Mouse (Mus musculus): Measurements from ENCODE around the gene Bend6. TPM values are rescaled to one million over a fixed set of nuclear protein-coding genes. Genes with fewer than 3 reads are reported as not detected.

Bend6 gene
- total RNA-seq, 1 experiment, result 0.89 TPM

DNA sequence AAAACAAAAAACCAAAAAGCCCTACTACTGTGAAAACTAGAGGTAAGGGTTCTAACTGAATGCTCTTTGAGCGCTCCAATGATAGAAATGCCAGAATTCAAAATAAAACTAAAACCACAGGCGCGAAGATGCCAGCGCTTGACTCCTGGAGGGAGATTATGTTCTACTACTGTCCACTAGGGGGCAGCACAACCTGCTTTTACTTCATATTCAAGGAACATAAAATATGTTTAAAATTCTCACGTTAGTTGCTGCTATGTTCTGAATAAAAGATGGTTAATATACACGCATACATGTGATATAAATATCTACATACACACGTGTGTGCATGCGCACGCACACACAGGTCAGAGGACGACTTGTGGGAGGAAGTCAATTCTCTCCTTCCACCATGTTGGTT is 14.8 kb downstream of the Bend6 start:
- no peak for TF ChIP-seq MAFK (IDR thresholded peaks at IDR 0.05; ENCODE audit: insufficient read depth, low read depth, low read length)
- no peak for TF ChIP-seq HCFC1 (IDR thresholded peaks at IDR 0.05; ENCODE audit: borderline replicate concordance, insufficient read depth, low read length)
- TF ChIP-seq ZNF384 (IDR thresholded peaks at IDR 0.05; ENCODE audit: low read depth, low read length), result no peak
- no peak for TF ChIP-seq CHD2 (IDR thresholded peaks at IDR 0.05; ENCODE audit: low read depth, low read length)
- TF ChIP-seq ZC3H11A (IDR thresholded peaks at IDR 0.05; ENCODE audit: borderline replicate concordance, low read depth, low read length), result no peak
- DNase-seq (ENCODE audit: low read depth, low spot score), result peak; percentile 34

DNA sequence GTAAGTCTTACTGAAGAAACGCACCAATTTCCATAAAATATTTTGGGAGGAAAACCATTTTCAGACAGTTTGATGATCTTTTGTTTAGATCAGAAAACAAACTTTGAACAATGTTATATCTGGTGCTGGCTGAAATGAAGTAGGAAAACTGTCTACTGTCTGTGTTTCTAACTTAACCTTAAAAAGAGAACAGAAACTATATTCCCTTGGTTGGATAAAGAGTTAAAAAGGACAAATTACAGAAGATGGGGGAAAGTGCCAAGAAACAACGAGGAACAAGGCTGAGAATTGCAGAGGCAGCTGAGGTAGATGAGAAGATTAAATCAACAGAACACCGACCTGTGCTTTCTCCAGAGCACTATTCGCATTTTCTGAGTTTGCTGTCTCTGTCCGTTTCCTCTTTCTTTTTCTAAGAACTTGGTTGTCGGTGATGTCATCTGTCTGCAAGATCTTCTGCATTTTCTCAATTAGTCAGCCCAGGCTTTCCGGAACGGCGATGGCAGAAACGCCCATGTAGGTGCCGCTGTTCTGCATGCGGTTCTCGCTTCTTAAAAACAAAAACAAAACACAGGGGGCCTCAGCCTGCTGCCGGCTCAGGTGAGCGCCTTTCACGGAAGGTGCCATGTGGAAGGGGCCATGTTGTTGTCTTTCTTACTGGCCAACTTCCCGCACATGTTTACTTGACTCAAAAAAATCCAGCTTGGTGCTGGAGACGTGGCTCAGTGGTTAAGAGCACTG is 24.3 kb downstream of the Bend6 start:
- no peaks in the 10 kb centered on the region for H3K9me3 ChIP-seq (ENCODE audit: control insufficient read depth, insufficient read depth, low read depth, low read length)
- DNase-seq (ENCODE audit: low read depth, low spot score), result no peak
- no peaks in the 10 kb centered on the region for H3K36me3 ChIP-seq (ENCODE audit: control insufficient read depth, insufficient read depth, low read length, poor library complexity, severe bottlenecking)
- H3K9ac ChIP-seq (ENCODE audit: insufficient read depth, low read depth, low read length, poor library complexity, severe bottlenecking), result no peak overlapping the region
- H3K4me1 ChIP-seq (ENCODE audit: control insufficient read depth in 2 of 2, insufficient read depth in 2 of 2, low read length in 2 of 2, poor library complexity in 1 of 2), result no peaks in the 10 kb centered on the region
- no peak overlapping the region for H3K27ac ChIP-seq (ENCODE audit: insufficient read depth, low read depth, low read length, poor library complexity, severe bottlenecking)
- in situ Hi-C loops (cut with MboI; ENCODE audit: low sequenced_read_pairs in 2 of 2, unreplicated experiment in 2 of 2), result no loop called here
- H3K4me3 ChIP-seq (ENCODE audit: insufficient read depth in 1 of 2, low read depth in 1 of 2, low read length in 2 of 2, poor library complexity in 1 of 2, severe bottlenecking in 1 of 2), result no peak overlapping the region
- no peak for TF ChIP-seq MAFK (IDR thresholded peaks at IDR 0.05; ENCODE audit: insufficient read depth, low read depth, low read length)
- 0 out of 2 replicates have a peak, but pooled peaks have one; percentile 33 for TF ChIP-seq ZNF384 (IDR thresholded peaks at IDR 0.05; ENCODE audit: low read depth, low read length)

More for the DNA sequence above, 14.8 kb downstream of the Bend6 start:
- Histone ChIP-seq H3K4me3 (ENCODE audit: insufficient read depth in 1 of 2, low read depth in 1 of 2, low read length in 2 of 2, poor library complexity in 1 of 2, severe bottlenecking in 1 of 2) (no peak overlapping the region), H3K36me3 (ENCODE audit: control insufficient read depth, insufficient read depth, low read length, poor library complexity, severe bottlenecking) (no peaks in the 10 kb centered on the region), H3K4me1 (ENCODE audit: control insufficient read depth in 2 of 2, insufficient read depth in 2 of 2, low read length in 2 of 2, poor library complexity in 1 of 2) (no peaks in the 10 kb centered on the region), H3K27ac (ENCODE audit: insufficient read depth, low read depth, low read length, poor library complexity, severe bottlenecking) (no peak overlapping the region), H3K9ac (ENCODE audit: insufficient read depth, low read depth, low read length, poor library complexity, severe bottlenecking) (no peak overlapping the region), H3K9me3 (ENCODE audit: control insufficient read depth, insufficient read depth, low read depth, low read length) (no peaks in the 10 kb centered on the region)
- in situ Hi-C loops (cut with MboI; ENCODE audit: low sequenced_read_pairs in 2 of 2, unreplicated experiment in 2 of 2), result no loop called here

DNA sequence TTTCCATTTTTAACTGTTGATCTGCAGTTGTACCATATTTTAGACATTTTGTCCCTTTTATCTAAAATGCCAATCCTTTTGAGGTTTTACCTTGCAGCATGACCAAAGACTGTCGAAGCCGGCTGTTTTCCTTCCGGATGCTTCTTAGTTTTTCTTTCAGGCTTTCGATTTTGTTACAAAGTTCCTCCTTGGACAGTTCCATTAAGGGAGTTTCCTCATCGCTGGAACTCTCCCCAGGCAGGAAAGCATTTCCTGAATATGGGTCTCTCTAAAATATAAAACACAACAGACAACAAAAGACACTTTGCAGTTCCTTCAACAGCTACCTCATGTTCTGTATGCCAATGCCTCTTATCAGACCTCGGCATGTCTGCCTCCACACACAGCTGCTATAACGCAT is 29.4 kb downstream of the Bend6 start:
- H3K4me3 ChIP-seq (ENCODE audit: insufficient read depth in 1 of 2, low read depth in 1 of 2, low read length in 2 of 2, poor library complexity in 1 of 2, severe bottlenecking in 1 of 2), result no peak overlapping the region
- in situ Hi-C loops (cut with MboI; ENCODE audit: low sequenced_read_pairs in 2 of 2, unreplicated experiment in 2 of 2), result no loop called here
- TF ChIP-seq ZNF384 (IDR thresholded peaks at IDR 0.05; ENCODE audit: low read depth, low read length), result no peak
- no peak for TF ChIP-seq ZC3H11A (IDR thresholded peaks at IDR 0.05; ENCODE audit: borderline replicate concordance, low read depth, low read length)
- no peak for TF ChIP-seq HCFC1 (IDR thresholded peaks at IDR 0.05; ENCODE audit: borderline replicate concordance, insufficient read depth, low read length)
- no peak for TF ChIP-seq MAFK (IDR thresholded peaks at IDR 0.05; ENCODE audit: insufficient read depth, low read depth, low read length)
- no peak for TF ChIP-seq CHD2 (IDR thresholded peaks at IDR 0.05; ENCODE audit: low read depth, low read length)
- no peak overlapping the region for H3K27ac ChIP-seq (ENCODE audit: insufficient read depth, low read depth, low read length, poor library complexity, severe bottlenecking)
- no peaks in the 10 kb centered on the region for H3K36me3 ChIP-seq (ENCODE audit: control insufficient read depth, insufficient read depth, low read length, poor library complexity, severe bottlenecking)
- no peaks in the 10 kb centered on the region for H3K9me3 ChIP-seq (ENCODE audit: control insufficient read depth, insufficient read depth, low read depth, low read length)
- H3K9ac ChIP-seq (ENCODE audit: insufficient read depth, low read depth, low read length, poor library complexity, severe bottlenecking), result no peak overlapping the region
- H3K4me1 ChIP-seq (ENCODE audit: control insufficient read depth in 2 of 2, insufficient read depth in 2 of 2, low read length in 2 of 2, poor library complexity in 1 of 2), result no peaks in the 10 kb centered on the region
- no peak for DNase-seq (ENCODE audit: low read depth, low spot score)

DNA sequence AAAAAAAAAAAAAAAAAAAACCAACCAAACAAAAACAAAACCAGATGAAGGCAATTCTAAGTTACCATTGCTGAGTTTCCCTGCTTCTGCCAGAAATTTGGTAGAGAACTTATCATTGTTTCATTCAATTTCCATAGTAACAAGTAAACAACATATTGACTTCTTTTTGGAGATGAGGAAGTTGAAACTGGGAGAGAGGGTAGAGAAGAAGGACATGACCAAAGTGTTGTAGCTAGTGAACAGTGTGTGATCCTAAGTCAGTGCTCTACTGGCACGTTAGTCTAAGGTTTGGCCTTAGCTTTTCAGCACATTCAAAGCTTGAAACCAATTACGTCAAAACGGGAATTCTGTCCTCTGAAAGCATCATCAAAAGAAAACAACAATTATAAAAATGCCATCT is 31.2 kb downstream of the Bend6 start:
- in situ Hi-C loops (cut with MboI; ENCODE audit: low sequenced_read_pairs in 2 of 2, unreplicated experiment in 2 of 2), result no loop called here

DNA sequence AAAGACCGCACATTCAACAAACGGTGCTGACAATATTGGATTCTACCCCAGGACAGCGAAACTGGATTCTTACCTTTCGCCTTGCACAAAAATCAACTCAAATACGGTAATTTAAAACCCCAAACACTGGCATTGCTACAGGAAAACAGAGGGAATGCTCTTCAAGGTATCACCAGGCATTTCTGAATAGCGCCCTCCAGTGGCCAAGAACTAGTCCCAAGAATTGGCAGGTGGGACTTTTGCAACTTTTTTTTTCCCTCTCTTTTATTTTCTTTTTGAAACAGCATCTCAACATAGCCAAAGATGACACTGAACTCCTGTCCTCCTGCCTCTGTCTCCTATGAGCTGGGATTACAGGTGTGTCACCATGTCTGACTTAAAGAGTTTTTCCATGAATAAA is 31.9 kb downstream of the Bend6 start:
- H3K4me1 ChIP-seq (ENCODE audit: control insufficient read depth in 2 of 2, insufficient read depth in 2 of 2, low read length in 2 of 2, poor library complexity in 1 of 2), result no peaks in the 10 kb centered on the region
- no peak overlapping the region for H3K9ac ChIP-seq (ENCODE audit: insufficient read depth, low read depth, low read length, poor library complexity, severe bottlenecking)
- no peak for TF ChIP-seq CHD2 (IDR thresholded peaks at IDR 0.05; ENCODE audit: low read depth, low read length)
- TF ChIP-seq ZNF384 (IDR thresholded peaks at IDR 0.05; ENCODE audit: low read depth, low read length), result peak; percentile 83
- no peak overlapping the region for H3K27ac ChIP-seq (ENCODE audit: insufficient read depth, low read depth, low read length, poor library complexity, severe bottlenecking)
- in situ Hi-C loops (cut with MboI; ENCODE audit: low sequenced_read_pairs in 2 of 2, unreplicated experiment in 2 of 2), result no loop called here
- no peaks in the 10 kb centered on the region for H3K36me3 ChIP-seq (ENCODE audit: control insufficient read depth, insufficient read depth, low read length, poor library complexity, severe bottlenecking)
- H3K9me3 ChIP-seq (ENCODE audit: control insufficient read depth, insufficient read depth, low read depth, low read length), result no peaks in the 10 kb centered on the region
- H3K4me3 ChIP-seq (ENCODE audit: insufficient read depth in 1 of 2, low read depth in 1 of 2, low read length in 2 of 2, poor library complexity in 1 of 2, severe bottlenecking in 1 of 2), result no peak overlapping the region
- DNase-seq (ENCODE audit: low read depth, low spot score), result peak; percentile 61

More for the DNA sequence above, 31.2 kb downstream of the Bend6 start:
- Histone ChIP-seq H3K9me3 (ENCODE audit: control insufficient read depth, insufficient read depth, low read depth, low read length) (no peaks in the 10 kb centered on the region), H3K27ac (ENCODE audit: insufficient read depth, low read depth, low read length, poor library complexity, severe bottlenecking) (no peak overlapping the region), H3K4me1 (ENCODE audit: control insufficient read depth in 2 of 2, insufficient read depth in 2 of 2, low read length in 2 of 2, poor library complexity in 1 of 2) (no peaks in the 10 kb centered on the region), H3K9ac (ENCODE audit: insufficient read depth, low read depth, low read length, poor library complexity, severe bottlenecking) (no peak overlapping the region), H3K36me3 (ENCODE audit: control insufficient read depth, insufficient read depth, low read length, poor library complexity, severe bottlenecking) (no peaks in the 10 kb centered on the region), H3K4me3 (ENCODE audit: insufficient read depth in 1 of 2, low read depth in 1 of 2, low read length in 2 of 2, poor library complexity in 1 of 2, severe bottlenecking in 1 of 2) (no peak overlapping the region)
- TF ChIP-seq HCFC1 (IDR thresholded peaks at IDR 0.05; ENCODE audit: borderline replicate concordance, insufficient read depth, low read length) (no peak), MAFK (IDR thresholded peaks at IDR 0.05; ENCODE audit: insufficient read depth, low read depth, low read length) (no peak), ZC3H11A (IDR thresholded peaks at IDR 0.05; ENCODE audit: borderline replicate concordance, low read depth, low read length) (no peak)
- no peak for DNase-seq (ENCODE audit: low read depth, low spot score)

Data from ES-E14 (cell line).